8 mouse cellular contexts compared by ENCODE assay signal in genomic region chr4:150137368-150138083, GRCm38 (mm10). TPM values are rescaled to one million over a fixed set of nuclear protein-coding genes. Genes with fewer than 3 reads are reported as not detected.
DNase-seq lines count a peak whose midpoint lies in the region; ATAC-seq lines count a peak whose summit lies in the region.

No protein-coding gene starts in this region.

- DNase-seq in limb, embryonic 10.5 days (ENCODE audit: low spot score), result no peak
- DNase-seq in intestine, embryonic 14.5 days (ENCODE audit: low spot score), result no peak
- no peak for DNase-seq in spleen, adult 12 weeks (ENCODE audit: low spot score)
- DNase-seq in kidney, postnatal 14 days, result no peak
- no peak for DNase-seq in kidney, postnatal 25 days

- H3K27ac ChIP-seq in limb, embryonic 12.5 days, result no peak overlapping the region
- no peak overlapping the region for H3K27ac ChIP-seq in limb, embryonic 10.5 days
- H3K27ac ChIP-seq in embryonic facial prominence, embryonic 13.5 days, result no peak overlapping the region
- no peak overlapping the region for H3K27ac ChIP-seq in intestine, embryonic 14.5 days (ENCODE audit: low read depth)
- H3K27ac ChIP-seq in midbrain, embryonic 16.5 days (ENCODE audit: low read length), result no peak overlapping the region

- no peaks in the 10 kb centered on the region for H3K36me3 ChIP-seq in limb, embryonic 12.5 days
- no peaks in the 10 kb centered on the region for H3K36me3 ChIP-seq in limb, embryonic 10.5 days
- no peaks in the 10 kb centered on the region for H3K36me3 ChIP-seq in embryonic facial prominence, embryonic 13.5 days
- no peaks in the 10 kb centered on the region for H3K36me3 ChIP-seq in intestine, embryonic 14.5 days (ENCODE audit: control insufficient read depth, insufficient read depth, low read length)
- no peaks in the 10 kb centered on the region for H3K36me3 ChIP-seq in midbrain, embryonic 16.5 days (ENCODE audit: control insufficient read depth, insufficient read depth, low read length)

- H3K27me3 ChIP-seq in limb, embryonic 12.5 days, result no peaks in the 10 kb centered on the region; the same call in 1 of the 2 replicates
- peaks cover 22% of the 10 kb centered on the region for H3K27me3 ChIP-seq in limb, embryonic 10.5 days (ENCODE audit: low read depth, poor library complexity, severe bottlenecking)
- no peaks in the 10 kb centered on the region for H3K27me3 ChIP-seq in embryonic facial prominence, embryonic 13.5 days
- no peaks in the 10 kb centered on the region for H3K27me3 ChIP-seq in intestine, embryonic 14.5 days (replicated peaks; ENCODE audit: control insufficient read depth, insufficient read depth, low read length)
- H3K27me3 ChIP-seq in midbrain, embryonic 16.5 days (ENCODE audit: control insufficient read depth, insufficient read depth, low read depth, low read length), result no peaks in the 10 kb centered on the region

- H3K4me2 ChIP-seq in limb, embryonic 12.5 days, result peak overlapping the region; percentile 51; the same call in 1 of the 2 replicates
- peak overlapping the region; percentile 55 for H3K4me2 ChIP-seq in embryonic facial prominence, embryonic 13.5 days
- H3K4me2 ChIP-seq in intestine, embryonic 14.5 days (ENCODE audit: low read length), result no peak overlapping the region
- H3K4me2 ChIP-seq in midbrain, embryonic 16.5 days (ENCODE audit: low read length), result peak overlapping the region; percentile 49

- no peaks in the 10 kb centered on the region for H3K9me3 ChIP-seq in limb, embryonic 12.5 days
- no peaks in the 10 kb centered on the region for H3K9me3 ChIP-seq in limb, embryonic 10.5 days (replicated peaks)
- H3K9me3 ChIP-seq in embryonic facial prominence, embryonic 13.5 days, result no peaks in the 10 kb centered on the region
- H3K9me3 ChIP-seq in intestine, embryonic 14.5 days (ENCODE audit: control insufficient read depth, low read length), result no peaks in the 10 kb centered on the region
- H3K9me3 ChIP-seq in midbrain, embryonic 16.5 days (replicated peaks; ENCODE audit: control insufficient read depth, low read length, poor library complexity, severe bottlenecking), result no peaks in the 10 kb centered on the region

- H3K4me3 ChIP-seq in limb, embryonic 12.5 days (replicated peaks), result no peak overlapping the region
- H3K4me3 ChIP-seq in limb, embryonic 10.5 days, result no peak overlapping the region
- no peak overlapping the region; the same call in 1 of the 2 replicates for H3K4me3 ChIP-seq in embryonic facial prominence, embryonic 13.5 days
- H3K4me3 ChIP-seq in intestine, embryonic 14.5 days (ENCODE audit: low read depth, low read length), result no peak overlapping the region
- no peak overlapping the region for H3K4me3 ChIP-seq in midbrain, embryonic 16.5 days (ENCODE audit: low read depth, low read length)

- H3K4me1 ChIP-seq in limb, embryonic 12.5 days (replicated peaks), result peaks cover 18% of the 10 kb centered on the region; the same call in 1 of the 2 replicates
- peaks cover 46% of the 10 kb centered on the region for H3K4me1 ChIP-seq in limb, embryonic 10.5 days
- peaks cover 19% of the 10 kb centered on the region for H3K4me1 ChIP-seq in embryonic facial prominence, embryonic 13.5 days
- H3K4me1 ChIP-seq in intestine, embryonic 14.5 days (replicated peaks; ENCODE audit: control insufficient read depth, insufficient read depth, low read length), result 0 out of 2 replicates have a peak, but pooled peaks cover 5% of the 10 kb centered on the region
- no peaks in the 10 kb centered on the region; the same call in 1 of the 2 replicates for H3K4me1 ChIP-seq in midbrain, embryonic 16.5 days (ENCODE audit: control insufficient read depth, insufficient read depth, low read length)

- 85% methylated on average over 7 of the region's 7 CpGs for WGBS in limb, embryonic 12.5 days
- 88% methylated on average over 7 of the region's 7 CpGs for WGBS in limb, embryonic 10.5 days
- 84% methylated on average over 7 of the region's 7 CpGs for WGBS in embryonic facial prominence, embryonic 13.5 days
- WGBS in intestine, embryonic 14.5 days, result 85% methylated on average over 7 of the region's 7 CpGs
- 87% methylated on average over 7 of the region's 7 CpGs for WGBS in midbrain, embryonic 16.5 days

- no peak for ATAC-seq in limb, embryonic 12.5 days (ENCODE audit: insufficient number of reproducible peaks, insufficient read depth, low FRiP score, low TSS enrichment, low read depth)
- ATAC-seq in embryonic facial prominence, embryonic 13.5 days (ENCODE audit: insufficient number of reproducible peaks, insufficient read depth, low FRiP score, low TSS enrichment, low read depth), result no peak
- ATAC-seq in intestine, embryonic 14.5 days (replicated peaks; ENCODE audit: low FRiP score, low TSS enrichment, low read depth), result peak; percentile 38; the same call in 1 of the 2 replicates
- ATAC-seq in midbrain, embryonic 16.5 days, result 0 out of 2 replicates have a peak, but pooled peaks have one; percentile 5

- H3K9ac ChIP-seq in limb, embryonic 12.5 days (replicated peaks), result no peak overlapping the region
- H3K9ac ChIP-seq in embryonic facial prominence, embryonic 13.5 days, result no peak overlapping the region
- no peak overlapping the region for H3K9ac ChIP-seq in intestine, embryonic 14.5 days (ENCODE audit: low read length)
- H3K9ac ChIP-seq in midbrain, embryonic 16.5 days (ENCODE audit: low read depth, low read length), result no peak overlapping the region

RNA-seq across cellular contexts. Expression of gene Slc2a7, which starts 11.2 kb away (rescaled TPM):
- polyA plus RNA-seq in limb, embryonic 12.5 days (2016; fragmentation: Nextera tagmentation; extraction: Ambion mirVana), result not detected in 2 replicates
- not detected in 2 replicates for polyA plus RNA-seq in limb, embryonic 10.5 days (2016; fragmentation: Nextera tagmentation; extraction: Ambion mirVana)
- not detected in 2 replicates for polyA plus RNA-seq in embryonic facial prominence, embryonic 13.5 days (2015; fragmentation: Nextera tagmentation; extraction: Ambion mirVana)
- not detected in 2 replicates for polyA plus RNA-seq in intestine, embryonic 14.5 days (2014; fragmentation: Nextera tagmentation; extraction: Ambion mirVana)
- not detected in 2 replicates for polyA plus RNA-seq in midbrain, embryonic 16.5 days (2015; fragmentation: Nextera tagmentation; extraction: Ambion mirVana)

RNA-seq across cellular contexts. Expression of gene Slc2a5, which starts 18.4 kb away (rescaled TPM):
- 1.6 and 1.9 TPM in 2 replicates for polyA plus RNA-seq in limb, embryonic 12.5 days (2016; fragmentation: Nextera tagmentation; extraction: Ambion mirVana)
- polyA plus RNA-seq in limb, embryonic 10.5 days (2016; fragmentation: Nextera tagmentation; extraction: Ambion mirVana), result 0.98 and 1.1 TPM in 2 replicates
- 0.76 and 1.1 TPM in 2 replicates for polyA plus RNA-seq in embryonic facial prominence, embryonic 13.5 days (2015; fragmentation: Nextera tagmentation; extraction: Ambion mirVana)
- polyA plus RNA-seq in intestine, embryonic 14.5 days (2014; fragmentation: Nextera tagmentation; extraction: Ambion mirVana), result 1.3 and 1.9 TPM in 2 replicates
- polyA plus RNA-seq in midbrain, embryonic 16.5 days (2015; fragmentation: Nextera tagmentation; extraction: Ambion mirVana), result 2.1 and 2.9 TPM in 2 replicates

RNA-seq across cellular contexts. Expression of gene Gpr157, which starts 50.4 kb away (rescaled TPM):
- 0.79 and 1.0 TPM in 2 replicates for polyA plus RNA-seq in limb, embryonic 12.5 days (2016; fragmentation: Nextera tagmentation; extraction: Ambion mirVana)
- 0.28 and 0.75 TPM in 2 replicates for polyA plus RNA-seq in limb, embryonic 10.5 days (2016; fragmentation: Nextera tagmentation; extraction: Ambion mirVana)
- polyA plus RNA-seq in embryonic facial prominence, embryonic 13.5 days (2015; fragmentation: Nextera tagmentation; extraction: Ambion mirVana), result 1.3 and 1.5 TPM in 2 replicates
- 0.42 and 0.44 TPM in 2 replicates for polyA plus RNA-seq in intestine, embryonic 14.5 days (2014; fragmentation: Nextera tagmentation; extraction: Ambion mirVana)
- polyA plus RNA-seq in midbrain, embryonic 16.5 days (2015; fragmentation: Nextera tagmentation; extraction: Ambion mirVana), result 0.26 and 0.34 TPM in 2 replicates

Comparison
In these comparisons a context has a peak if more than half of its experiments do, and no peak if none do; other contexts are left out.
1. ATAC-seq: peak in intestine, embryonic 14.5 days (single experiment) and midbrain, embryonic 16.5 days (single experiment); none in limb, embryonic 12.5 days (single experiment) and embryonic facial prominence, embryonic 13.5 days (single experiment).